Mouse (Mus musculus): Measurements from ENCODE around the gene Pank1. TPM values are rescaled to one million over a fixed set of nuclear protein-coding genes. Genes with fewer than 3 reads are reported as not detected.

The Pank1 gene
- polyA plus RNA-seq, 1 experiment from 2014 or later, result 10.8 TPM

DNA sequence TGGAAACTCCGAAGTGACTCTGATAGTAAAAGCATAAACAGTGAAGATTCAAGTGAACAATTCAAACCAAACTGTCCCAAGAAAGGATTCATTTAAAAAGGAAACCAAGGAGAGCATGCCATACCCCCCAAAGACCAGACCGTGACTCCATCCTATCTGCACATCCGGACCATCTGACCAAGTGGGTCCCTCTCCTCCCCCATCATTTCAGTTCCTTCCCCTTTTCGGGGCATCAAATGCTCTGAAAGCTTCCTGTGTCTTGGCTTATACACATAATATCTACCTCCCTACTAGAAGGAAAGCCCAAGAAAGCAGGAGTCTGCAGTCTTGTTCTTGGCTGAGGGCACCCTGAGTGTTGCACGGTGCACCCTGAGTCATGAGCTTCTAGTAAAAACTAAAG is 72.1 kb downstream of the Pank1 start:
- DNase-seq (ENCODE audit: low spot score) (no peak), ATAC-seq (ENCODE audit: insufficient number of reproducible peaks, low FRiP score, low TSS enrichment, low read depth) (no peak)
- Histone ChIP-seq H3K4me1 (ENCODE audit: control insufficient read depth, insufficient read depth, low read length) (no peaks in the 10 kb centered on the region), H3K9ac (ENCODE audit: low read length) (no peak overlapping the region), H3K36me3 (ENCODE audit: control insufficient read depth, insufficient read depth, low read length) (no peaks in the 10 kb centered on the region), H3K27me3 (ENCODE audit: control insufficient read depth, insufficient read depth, low read length) (no peaks in the 10 kb centered on the region), H3K27ac (replicated peaks; ENCODE audit: low read depth, low read length) (no peak overlapping the region), H3K9me3 (ENCODE audit: control insufficient read depth, low read length) (no peaks in the 10 kb centered on the region), H3K4me2 (ENCODE audit: low read depth, severe bottlenecking) (no peak overlapping the region), H3K4me3 (ENCODE audit: low read depth, low read length) (no peak overlapping the region)
- WGBS, result 90% methylated on average over 5 of the region's 5 CpGs

- no peak overlapping the region for H3K4me3 ChIP-seq (ENCODE audit: low read depth, low read length)
- no peaks in the 10 kb centered on the region for H3K36me3 ChIP-seq (ENCODE audit: control insufficient read depth, insufficient read depth, low read length)
- 90% methylated on average over 2 of the region's 2 CpGs for WGBS
- H3K27me3 ChIP-seq (ENCODE audit: control insufficient read depth, insufficient read depth, low read length), result no peaks in the 10 kb centered on the region
- no peak overlapping the region for H3K27ac ChIP-seq (replicated peaks; ENCODE audit: low read depth, low read length)
- H3K9ac ChIP-seq (ENCODE audit: low read length), result no peak overlapping the region
- ATAC-seq (ENCODE audit: insufficient number of reproducible peaks, low FRiP score, low TSS enrichment, low read depth) (no peak), DNase-seq (ENCODE audit: low spot score) (no peak)
- no peaks in the 10 kb centered on the region for H3K9me3 ChIP-seq (ENCODE audit: control insufficient read depth, low read length)
- H3K4me2 ChIP-seq (ENCODE audit: low read depth, severe bottlenecking), result no peak overlapping the region
- H3K4me1 ChIP-seq (ENCODE audit: control insufficient read depth, insufficient read depth, low read length), result no peaks in the 10 kb centered on the region
Observed at GRCm38 (mm10) chr19:34805071-34805470, 74.2 kb downstream of the Pank1 start.

DNA sequence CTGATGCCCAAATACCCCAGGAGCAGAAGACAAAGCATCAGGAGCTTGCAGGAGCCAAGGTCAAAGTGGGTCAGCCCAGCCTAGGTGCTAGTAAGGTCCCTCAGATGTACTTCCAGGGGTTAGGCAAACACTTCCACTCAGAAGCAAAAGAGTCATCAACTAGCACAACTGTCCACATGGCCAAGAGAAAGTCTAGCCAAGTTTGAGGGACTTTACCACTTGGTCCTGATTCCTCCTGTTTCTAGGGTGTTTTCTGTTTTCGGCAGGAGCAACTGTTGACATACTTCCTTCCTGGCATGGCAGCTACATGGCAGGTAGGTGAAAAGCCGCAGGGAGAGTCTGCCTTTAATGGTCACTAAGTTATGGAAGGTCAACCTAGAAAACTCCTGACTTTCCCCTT is 74.7 kb downstream of the Pank1 start:
- no peaks in the 10 kb centered on the region for H3K36me3 ChIP-seq (ENCODE audit: control insufficient read depth, insufficient read depth, low read length)
- H3K4me1 ChIP-seq (ENCODE audit: control insufficient read depth, insufficient read depth, low read length), result no peaks in the 10 kb centered on the region
- H3K9ac ChIP-seq (ENCODE audit: low read length), result no peak overlapping the region
- H3K27ac ChIP-seq (replicated peaks; ENCODE audit: low read depth, low read length), result no peak overlapping the region
- no peaks in the 10 kb centered on the region for H3K9me3 ChIP-seq (ENCODE audit: control insufficient read depth, low read length)
- no peaks in the 10 kb centered on the region for H3K27me3 ChIP-seq (ENCODE audit: control insufficient read depth, insufficient read depth, low read length)
- H3K4me2 ChIP-seq (ENCODE audit: low read depth, severe bottlenecking), result no peak overlapping the region
- H3K4me3 ChIP-seq (ENCODE audit: low read depth, low read length), result no peak overlapping the region
- 86% methylated on average over 2 of the region's 2 CpGs for WGBS
- DNase-seq (ENCODE audit: low spot score) (no peak), ATAC-seq (ENCODE audit: insufficient number of reproducible peaks, low FRiP score, low TSS enrichment, low read depth) (no peak)

DNA sequence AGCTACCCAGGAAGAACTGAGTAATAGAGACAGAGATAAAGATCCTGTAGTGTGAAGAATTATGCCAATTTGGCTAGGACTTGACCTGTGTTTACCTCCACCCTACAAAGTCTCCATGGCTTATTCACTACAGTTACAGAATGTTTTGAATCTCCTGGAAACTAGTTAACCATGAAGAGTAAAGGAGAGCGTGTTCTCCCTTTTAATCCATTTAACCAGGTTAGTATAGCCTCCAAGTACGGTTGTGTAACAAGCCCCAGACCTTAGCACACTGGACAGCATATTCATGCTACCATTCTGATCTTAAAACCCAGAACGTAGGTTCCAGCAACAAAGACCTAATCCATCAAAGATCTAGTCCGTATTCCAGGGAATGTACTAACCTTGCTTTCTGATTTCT is 75.9 kb downstream of the Pank1 start:
- ATAC-seq (ENCODE audit: insufficient number of reproducible peaks, low FRiP score, low TSS enrichment, low read depth), result no peak
- no peak overlapping the region for H3K27ac ChIP-seq (replicated peaks; ENCODE audit: low read depth, low read length)
- WGBS, result 92% methylated on average over 4 of the region's 4 CpGs
- no peaks in the 10 kb centered on the region for H3K36me3 ChIP-seq (ENCODE audit: control insufficient read depth, insufficient read depth, low read length)
- H3K4me3 ChIP-seq (ENCODE audit: low read depth, low read length), result no peak overlapping the region
- no peaks in the 10 kb centered on the region for H3K9me3 ChIP-seq (ENCODE audit: control insufficient read depth, low read length)
- no peaks in the 10 kb centered on the region for H3K27me3 ChIP-seq (ENCODE audit: control insufficient read depth, insufficient read depth, low read length)
- H3K9ac ChIP-seq (ENCODE audit: low read length), result no peak overlapping the region
- H3K4me1 ChIP-seq (ENCODE audit: control insufficient read depth, insufficient read depth, low read length), result no peaks in the 10 kb centered on the region
- no peak overlapping the region for H3K4me2 ChIP-seq (ENCODE audit: low read depth, severe bottlenecking)
- no peak for DNase-seq (ENCODE audit: low spot score)

DNA sequence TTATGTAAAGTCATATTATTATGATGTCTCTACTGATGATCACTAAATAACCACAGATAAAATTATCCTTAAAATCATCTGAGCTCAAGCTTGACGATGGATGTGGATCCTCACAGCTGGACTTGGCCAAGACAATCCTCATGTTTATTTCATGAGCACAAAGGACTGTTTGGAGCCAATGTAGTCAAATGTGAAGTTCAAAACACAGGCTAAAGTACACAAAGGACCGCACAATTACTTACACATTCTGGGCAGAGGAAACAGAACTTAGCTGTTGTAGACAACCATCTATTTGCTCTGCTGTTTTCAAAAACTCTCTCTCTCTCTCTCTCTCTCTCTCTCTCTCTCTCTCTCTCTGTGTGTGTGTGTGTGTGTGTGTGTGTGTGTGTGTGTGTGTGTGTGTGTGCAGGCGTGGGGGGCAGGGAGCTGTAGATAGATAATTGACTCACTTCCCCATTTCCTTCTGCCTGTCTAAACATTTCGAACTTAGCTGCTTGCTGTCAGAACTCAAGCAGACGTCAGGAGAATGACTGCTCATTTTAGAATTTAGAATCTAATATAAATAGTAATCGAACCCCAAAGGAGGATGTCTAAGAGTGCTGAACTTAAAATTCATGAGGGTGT is 79.5 kb downstream of the Pank1 start:
- no peak overlapping the region for H3K4me3 ChIP-seq (ENCODE audit: low read depth, low read length)
- no peak overlapping the region for H3K27ac ChIP-seq (replicated peaks; ENCODE audit: low read depth, low read length)
- ATAC-seq (ENCODE audit: insufficient number of reproducible peaks, low FRiP score, low TSS enrichment, low read depth), result no peak
- H3K27me3 ChIP-seq (ENCODE audit: control insufficient read depth, insufficient read depth, low read length), result no peaks in the 10 kb centered on the region
- H3K4me1 ChIP-seq (ENCODE audit: control insufficient read depth, insufficient read depth, low read length), result no peaks in the 10 kb centered on the region
- no peak for DNase-seq (ENCODE audit: low spot score)
- no peak overlapping the region for H3K4me2 ChIP-seq (ENCODE audit: low read depth, severe bottlenecking)
- no peaks in the 10 kb centered on the region for H3K9me3 ChIP-seq (ENCODE audit: control insufficient read depth, low read length)
- H3K36me3 ChIP-seq (ENCODE audit: control insufficient read depth, insufficient read depth, low read length), result no peaks in the 10 kb centered on the region
- no peak overlapping the region for H3K9ac ChIP-seq (ENCODE audit: low read length)
- 77% methylated on average over 6 of the region's 6 CpGs for WGBS

DNA sequence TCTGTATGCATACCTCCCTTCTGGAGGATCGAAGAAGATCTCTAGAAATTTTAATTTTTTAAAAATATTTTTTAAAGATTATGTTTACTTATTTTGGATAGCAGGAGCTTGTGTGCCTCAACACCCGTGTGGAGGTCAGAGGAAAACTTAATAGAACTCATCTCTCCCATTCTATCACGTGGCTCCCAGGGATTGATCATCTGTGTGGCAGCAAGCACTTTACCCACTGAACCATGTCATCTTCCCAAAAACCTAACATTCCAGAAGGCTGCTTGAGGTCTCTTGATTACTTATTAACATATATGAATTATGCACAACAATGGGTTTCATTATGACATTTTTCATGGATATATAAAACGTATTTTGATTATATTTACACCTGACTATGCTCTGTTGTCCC is 82.9 kb downstream of the Pank1 start:
- Histone ChIP-seq H3K27me3 (ENCODE audit: control insufficient read depth, insufficient read depth, low read length) (no peaks in the 10 kb centered on the region), H3K36me3 (ENCODE audit: control insufficient read depth, insufficient read depth, low read length) (no peaks in the 10 kb centered on the region), H3K4me1 (ENCODE audit: control insufficient read depth, insufficient read depth, low read length) (no peaks in the 10 kb centered on the region), H3K9me3 (ENCODE audit: control insufficient read depth, low read length) (no peaks in the 10 kb centered on the region), H3K4me3 (ENCODE audit: low read depth, low read length) (no peak overlapping the region), H3K27ac (replicated peaks; ENCODE audit: low read depth, low read length) (no peak overlapping the region), H3K9ac (ENCODE audit: low read length) (no peak overlapping the region), H3K4me2 (ENCODE audit: low read depth, severe bottlenecking) (no peak overlapping the region)
- WGBS, result 84% methylated on average over 4 of the region's 4 CpGs
- ATAC-seq (ENCODE audit: insufficient number of reproducible peaks, low FRiP score, low TSS enrichment, low read depth) (no peak), DNase-seq (ENCODE audit: low spot score) (no peak)

DNA sequence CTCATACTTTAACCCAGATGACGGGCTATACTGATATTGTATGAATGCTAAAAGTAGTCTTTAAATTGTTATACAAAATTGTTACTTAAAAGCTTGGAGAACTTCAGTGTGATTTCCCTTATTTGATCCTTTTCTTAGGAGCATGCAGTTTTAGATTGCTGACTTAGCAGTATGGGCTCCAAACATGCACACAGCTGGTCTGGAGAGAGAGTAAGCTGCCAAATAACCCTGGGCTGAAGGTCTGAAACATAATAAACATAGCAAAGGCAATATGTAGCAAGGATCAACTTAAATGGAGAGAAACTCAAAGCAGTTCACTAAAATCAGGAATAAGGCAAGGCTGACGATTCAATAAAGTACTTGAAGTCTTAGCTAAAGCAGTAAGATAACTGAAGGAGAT is 96.8 kb downstream of the Pank1 start:
- Histone ChIP-seq H3K27me3 (ENCODE audit: control insufficient read depth, insufficient read depth, low read length) (no peaks in the 10 kb centered on the region), H3K27ac (replicated peaks; ENCODE audit: low read depth, low read length) (no peak overlapping the region), H3K9ac (ENCODE audit: low read length) (no peak overlapping the region), H3K9me3 (ENCODE audit: control insufficient read depth, low read length) (no peaks in the 10 kb centered on the region), H3K4me2 (ENCODE audit: low read depth, severe bottlenecking) (no peak overlapping the region), H3K4me1 (ENCODE audit: control insufficient read depth, insufficient read depth, low read length) (no peaks in the 10 kb centered on the region), H3K4me3 (ENCODE audit: low read depth, low read length) (no peak overlapping the region), H3K36me3 (ENCODE audit: control insufficient read depth, insufficient read depth, low read length) (no peaks in the 10 kb centered on the region)
- WGBS, result 97% methylated on average over 2 of the region's 2 CpGs
- DNase-seq (ENCODE audit: low spot score), result no peak
- no peak for ATAC-seq (ENCODE audit: insufficient number of reproducible peaks, low FRiP score, low TSS enrichment, low read depth)

DNA sequence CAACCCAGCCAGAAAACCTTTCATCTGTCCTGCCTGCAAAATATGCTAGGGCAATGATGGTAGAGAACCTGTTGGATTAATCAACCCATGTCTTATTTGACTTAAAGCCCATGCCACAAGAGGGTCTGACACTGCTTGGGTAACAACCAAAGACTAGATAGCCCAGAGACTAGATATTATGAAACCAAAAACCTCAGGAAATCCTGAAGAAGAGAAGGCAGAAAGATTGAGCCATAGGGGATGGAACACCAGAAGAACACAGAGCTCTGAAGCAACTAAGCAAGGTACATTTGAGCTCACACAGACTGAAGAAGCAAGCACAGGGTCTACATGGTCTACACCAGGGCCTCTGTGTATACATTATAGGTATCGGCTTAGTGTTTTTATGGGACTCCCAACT is 100.3 kb downstream of the Pank1 start:
- H3K9me3 ChIP-seq (ENCODE audit: control insufficient read depth, low read length), result no peaks in the 10 kb centered on the region

DNA sequence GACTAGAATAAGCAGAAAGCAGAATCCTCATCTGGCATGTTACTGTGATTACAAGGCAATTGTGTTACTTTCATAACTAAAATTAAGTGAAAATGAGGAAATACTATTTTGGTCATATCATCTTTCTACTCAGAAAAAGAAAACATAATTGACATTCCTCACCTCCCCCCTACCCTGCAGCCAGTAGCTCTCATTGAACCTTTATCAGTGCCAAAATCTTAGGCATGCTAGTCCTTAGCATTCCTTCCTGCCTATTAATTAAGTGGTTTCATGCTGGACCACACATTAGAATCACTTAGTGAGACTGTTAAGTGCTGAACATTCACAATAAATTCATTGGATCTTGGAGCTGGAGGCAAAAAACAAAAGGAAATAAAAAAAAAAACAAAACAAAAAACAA is 101.2 kb downstream of the Pank1 start:
- no peaks in the 10 kb centered on the region for H3K4me1 ChIP-seq (ENCODE audit: control insufficient read depth, insufficient read depth, low read length)
- H3K36me3 ChIP-seq (ENCODE audit: control insufficient read depth, insufficient read depth, low read length), result no peaks in the 10 kb centered on the region
- no peak overlapping the region for H3K4me2 ChIP-seq (ENCODE audit: low read depth, severe bottlenecking)
- no peak overlapping the region for H3K4me3 ChIP-seq (ENCODE audit: low read depth, low read length)
- ATAC-seq (ENCODE audit: insufficient number of reproducible peaks, low FRiP score, low TSS enrichment, low read depth) (no peak), DNase-seq (ENCODE audit: low spot score) (no peak)
- no peak overlapping the region for H3K27ac ChIP-seq (replicated peaks; ENCODE audit: low read depth, low read length)
- no peaks in the 10 kb centered on the region for H3K27me3 ChIP-seq (ENCODE audit: control insufficient read depth, insufficient read depth, low read length)
- no peaks in the 10 kb centered on the region for H3K9me3 ChIP-seq (ENCODE audit: control insufficient read depth, low read length)
- H3K9ac ChIP-seq (ENCODE audit: low read length), result no peak overlapping the region

More for the DNA sequence above, 100.3 kb downstream of the Pank1 start:
- DNase-seq (ENCODE audit: low spot score) (no peak), ATAC-seq (ENCODE audit: insufficient number of reproducible peaks, low FRiP score, low TSS enrichment, low read depth) (no peak)
- H3K4me1 ChIP-seq (ENCODE audit: control insufficient read depth, insufficient read depth, low read length), result no peaks in the 10 kb centered on the region
- no peak overlapping the region for H3K27ac ChIP-seq (replicated peaks; ENCODE audit: low read depth, low read length)
- H3K36me3 ChIP-seq (ENCODE audit: control insufficient read depth, insufficient read depth, low read length), result no peaks in the 10 kb centered on the region
- H3K4me3 ChIP-seq (ENCODE audit: low read depth, low read length), result no peak overlapping the region
- no peak overlapping the region for H3K4me2 ChIP-seq (ENCODE audit: low read depth, severe bottlenecking)
- no peak overlapping the region for H3K9ac ChIP-seq (ENCODE audit: low read length)
- 78% methylated on average over 1 of the region's 1 CpGs for WGBS
- H3K27me3 ChIP-seq (ENCODE audit: control insufficient read depth, insufficient read depth, low read length), result no peaks in the 10 kb centered on the region
